Mouse (Mus musculus) adrenal gland, adult (tissue): Measurements from ENCODE around the gene Trim17.

ENCODE experiments used
- DNase-seq, 2 experiments: peaks; one replicate each; pipeline ENCODE4 v3.0.0; 2022 to 2023; ENCODE audit warnings: low spot score in 1 of 2; ENCODE audit not compliant: inconsistent age in 2 of 2

Gene Trim17

GRCm38 (mm10) chr11:58954420-58955142 is at the start of gene Trim17, which contains the start of gene Hist3h2a:
Trim17 (plus strand) TSS chr11:58954685.
Hist3h2a (plus strand) TSS chr11:58954685.
- DNase-seq = peak; percentile 89 to 95

- peak; percentile 18 to 53 for DNase-seq
Observed at GRCm38 (mm10) chr11:58904838-58905237, 49.6 kb upstream of the Trim17 start.

GRCm38 (mm10) chr11:58913776-58914175 is 40.7 kb upstream of the Trim17 start:
- DNase-seq = no peak

GRCm38 (mm10) chr11:58914461-58915028 is 39.9 kb upstream of the Trim17 start:
- DNase-seq = peak in 1 of 2 experiments; percentile 65

- peak; percentile 50 to 74 for DNase-seq
Observed at GRCm38 (mm10) chr11:58916879-58917744, 37.4 kb upstream of the Trim17 start.

DNA sequence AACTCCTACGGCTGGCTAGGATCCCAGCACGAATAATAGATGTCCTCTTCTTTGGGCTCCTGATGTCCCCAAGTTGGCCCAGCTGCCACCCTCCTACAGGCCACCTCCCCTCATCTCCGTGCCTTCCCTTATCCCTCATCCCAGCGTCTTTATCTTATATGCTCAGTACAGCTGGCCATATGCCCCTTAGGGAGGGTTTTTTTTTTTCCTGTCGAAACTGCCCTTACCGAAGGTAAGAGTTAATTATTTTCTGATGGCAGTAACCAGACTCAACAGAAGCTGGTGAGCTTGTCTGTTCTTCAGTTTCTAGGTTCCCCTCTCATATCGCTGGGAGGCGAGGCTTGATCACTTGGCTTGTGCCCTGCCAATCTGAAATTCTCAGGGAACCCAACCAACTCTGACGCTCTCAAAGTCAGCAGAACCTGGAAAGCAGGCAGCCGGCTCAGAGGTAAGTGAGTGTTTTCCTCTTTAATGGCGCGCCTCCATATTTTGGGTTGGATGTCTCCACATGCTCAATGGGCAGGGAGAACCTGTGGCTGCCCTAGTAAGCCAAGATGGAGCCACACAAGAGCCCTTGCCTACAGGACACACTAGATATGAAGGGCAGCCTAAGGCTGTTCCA is 36.6 kb upstream of the Trim17 start, which contains the start of gene Btnl10:
Gene Btnl10, plus strand, starts transcription at position 164 of the 622 bp plus-strand sequence.
- no peak for DNase-seq

GRCm38 (mm10) chr11:58918759-58919158 is 35.7 kb upstream of the Trim17 start:
- DNase-seq = no peak

DNA sequence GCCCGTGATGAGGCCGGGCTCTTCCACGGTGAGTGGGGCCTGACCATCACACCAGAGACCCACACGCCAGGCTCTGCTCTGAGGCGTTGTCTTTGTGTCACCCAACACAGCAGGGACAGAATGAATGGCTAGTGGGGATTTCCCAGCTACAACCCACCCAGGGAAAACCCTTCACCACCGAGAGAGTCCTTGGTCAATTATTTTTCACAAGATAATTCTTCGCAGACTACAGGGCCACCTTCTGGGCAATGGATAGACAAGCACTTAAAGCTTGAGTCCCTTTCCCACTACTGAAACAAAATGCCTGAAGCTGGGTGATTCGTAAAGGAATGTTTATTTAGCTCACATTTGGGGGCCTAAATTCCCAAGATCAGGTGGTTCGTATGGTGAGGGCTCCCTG is 32.1 kb upstream of the Trim17 start:
- DNase-seq = no peak

- no peak for DNase-seq
Observed at GRCm38 (mm10) chr11:58926651-58927050, 27.8 kb upstream of the Trim17 start.

GRCm38 (mm10) chr11:58927053-58927452 is 27.4 kb upstream of the Trim17 start:
- DNase-seq = no peak

DNA sequence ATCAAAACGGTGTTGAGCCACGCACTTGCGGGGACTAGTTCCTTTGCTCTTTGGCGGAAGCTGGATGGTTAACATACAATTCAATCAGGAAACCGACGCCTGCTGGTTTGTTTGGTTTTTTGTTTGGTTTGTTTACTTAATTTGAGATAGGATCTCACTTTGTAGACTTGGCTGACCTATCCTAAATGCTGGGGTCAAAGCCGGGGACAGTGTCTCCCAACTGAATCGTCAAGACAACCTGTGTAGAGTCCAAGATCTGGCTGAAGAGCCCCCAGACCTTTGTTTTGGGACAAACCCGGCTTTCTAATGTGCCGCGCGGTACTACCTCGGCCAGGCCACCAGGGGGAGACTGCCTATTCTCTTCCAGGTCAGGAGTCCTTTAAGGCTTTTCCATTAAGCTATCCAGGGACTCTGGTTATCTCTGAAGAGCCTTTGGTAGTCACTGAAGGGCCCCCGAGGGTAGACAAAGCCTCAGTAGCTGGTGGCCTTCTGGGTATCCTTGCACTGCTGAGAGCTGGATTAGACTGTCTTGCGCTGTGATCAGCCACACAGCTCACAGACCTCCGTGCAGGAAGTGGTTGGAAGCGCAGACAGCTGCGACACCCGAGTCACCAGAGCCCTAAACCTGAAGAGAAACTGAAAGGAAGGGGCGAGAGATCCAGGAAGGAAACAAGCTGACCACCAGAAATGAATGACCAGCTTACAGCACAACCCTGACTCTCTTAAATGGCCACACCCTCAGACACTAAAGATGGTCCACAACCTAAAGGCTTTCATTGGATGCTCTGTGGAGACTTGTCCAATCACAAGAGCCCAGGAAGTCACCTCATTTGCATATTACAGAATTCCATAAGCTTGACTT is 26.5 kb upstream of the Trim17 start:
- peak; percentile 53 to 82 for DNase-seq

GRCm38 (mm10) chr11:58929055-58929454 is 25.4 kb upstream of the Trim17 start:
- DNase-seq = no peak

DNA sequence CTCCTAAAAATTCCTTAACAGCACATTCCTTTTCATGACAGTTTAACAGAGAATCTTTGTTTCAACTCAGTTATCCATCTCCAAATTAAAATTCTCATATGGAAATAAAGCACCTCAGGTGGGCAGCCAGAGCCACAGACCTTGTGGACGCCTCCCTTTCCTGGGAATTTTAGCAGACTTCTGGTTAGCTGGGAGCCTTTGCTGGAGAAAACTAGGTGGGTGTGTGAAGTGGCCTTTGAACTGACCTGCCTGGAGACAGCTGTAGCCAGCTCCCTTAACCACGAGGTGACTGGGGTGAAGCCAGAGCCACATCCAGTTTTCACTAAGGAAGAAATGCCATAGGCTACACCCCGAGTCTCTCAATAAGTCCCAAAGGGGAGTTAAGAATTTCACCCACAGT is 24.8 kb upstream of the Trim17 start:
- no peak for DNase-seq

DNA sequence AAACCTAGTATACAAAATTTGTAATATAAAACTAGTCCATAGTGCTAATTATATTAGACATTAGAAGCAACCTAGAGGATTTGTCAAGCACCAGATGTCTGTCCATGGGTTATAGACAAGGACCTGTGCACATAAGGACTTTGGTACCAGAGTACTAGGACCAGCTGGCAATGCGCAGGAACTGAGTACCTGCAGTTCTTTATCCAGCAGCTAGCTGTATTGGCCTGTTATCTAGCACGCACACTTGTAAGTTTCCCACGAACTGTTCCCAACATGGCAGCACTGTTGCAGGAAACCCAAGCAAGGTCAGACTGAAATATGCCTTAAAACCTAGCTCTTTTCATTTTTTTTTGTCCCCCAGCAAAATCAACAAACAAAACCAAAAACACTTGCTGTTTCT is 24.2 kb upstream of the Trim17 start:
- no peak for DNase-seq

GRCm38 (mm10) chr11:58931576-58931975 is 22.9 kb upstream of the Trim17 start:
- DNase-seq = no peak

- DNase-seq = no peak
Observed at GRCm38 (mm10) chr11:58937909-58938308, 16.6 kb upstream of the Trim17 start.

DNA sequence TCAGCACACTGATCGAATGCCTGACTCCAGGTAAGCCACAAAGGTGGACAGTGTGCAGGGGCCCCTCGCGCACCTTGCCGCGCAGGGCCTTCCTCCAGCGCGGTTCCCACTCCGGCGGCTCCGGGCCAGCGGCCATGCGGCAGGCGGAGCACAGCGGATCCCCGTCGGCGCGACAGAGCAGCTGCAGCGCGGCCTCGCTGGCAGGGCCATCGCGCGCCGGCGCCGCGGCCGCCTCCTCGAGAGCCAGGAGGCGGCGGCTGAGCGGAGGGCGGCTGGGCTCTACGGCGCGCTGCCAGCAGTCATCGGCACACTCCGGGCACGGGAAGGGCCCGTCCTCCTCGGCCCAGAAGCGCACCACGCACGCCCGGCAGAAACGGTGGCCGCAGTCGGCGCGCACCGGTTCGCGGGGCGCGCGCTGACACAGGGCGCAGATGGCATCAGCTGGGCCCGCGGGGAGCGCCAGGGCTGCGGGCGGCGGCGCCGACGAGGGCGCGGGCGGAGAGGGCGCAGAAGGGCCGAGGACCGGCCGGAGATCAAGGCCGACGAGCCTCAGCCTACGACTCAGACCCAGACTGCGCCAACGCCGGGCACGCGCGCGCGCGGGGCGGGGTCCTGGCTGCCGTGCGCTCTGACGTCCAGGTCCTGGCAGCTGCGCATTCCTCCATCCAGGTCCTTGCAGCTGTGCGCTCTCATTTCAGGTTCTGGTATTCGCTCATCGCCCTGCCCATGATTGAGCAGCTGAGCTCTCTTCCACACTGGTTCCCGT is 16.0 kb upstream of the Trim17 start, which contains the start of gene Rnf187:
Gene Rnf187, minus strand, starts transcription at position 595 of the 766 bp plus-strand sequence.
- peak; percentile 95 to 97 for DNase-seq

- DNase-seq = no peak
Observed at GRCm38 (mm10) chr11:58939088-58939439, 15.4 kb upstream of the Trim17 start.

GRCm38 (mm10) chr11:58944136-58944535 is 10.3 kb upstream of the Trim17 start:
- no peak for DNase-seq
